Mouse (Mus musculus): ENCODE measurements around the gene Prdm10. TPM values are rescaled to one million over a fixed set of nuclear protein-coding genes. Genes with fewer than 3 reads are reported as not detected.

The Prdm10 gene
- polyA plus RNA-seq, 1 experiment, result 1.9 TPM

DNA sequence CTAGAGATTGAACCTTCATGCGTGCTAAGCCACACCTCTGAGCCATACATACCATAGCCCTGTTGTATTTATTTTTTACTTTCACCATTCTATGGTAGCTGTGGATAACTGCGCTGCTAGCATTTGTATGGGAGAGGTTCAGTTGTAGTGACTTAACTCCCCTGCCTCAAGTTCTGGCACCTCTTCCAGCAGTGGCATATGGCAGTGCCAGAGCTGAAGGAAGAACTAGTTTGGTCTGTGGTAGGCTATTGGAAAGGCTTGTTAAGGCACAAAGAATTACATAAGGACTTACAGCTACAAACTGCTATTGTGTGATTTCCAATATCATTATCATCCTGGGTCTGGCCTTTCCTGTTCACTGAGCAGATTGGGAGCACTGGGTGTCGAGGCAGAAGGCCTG is 16.0 kb downstream of the Prdm10 start:
- Histone ChIP-seq H3K4me3 (no peak overlapping the region), H3K36me3 (ENCODE audit: control insufficient read depth, insufficient read depth) (no peaks in the 10 kb centered on the region), H3K4me2 (ENCODE audit: low read depth) (no peak overlapping the region), H3K79me2 (ENCODE audit: control insufficient read depth, insufficient read depth) (no peaks in the 10 kb centered on the region), H3K27me3 (ENCODE audit: control insufficient read depth, insufficient read depth, insufficient read length) (no peaks in the 10 kb centered on the region), H3ac (ENCODE audit: control insufficient read depth, insufficient read length) (no peak overlapping the region)
- TF ChIP-seq USF1 (IDR thresholded peaks at IDR 0.05; ENCODE audit: low read depth) (no peak), TCF3 (IDR thresholded peaks at IDR 0.05; ENCODE audit: insufficient read length, low read depth) (no peak), POLR2AphosphoS2 (IDR thresholded peaks at IDR 0.05; ENCODE audit: insufficient read length, low read depth) (no peak), CEBPB (IDR thresholded peaks at IDR 0.05; ENCODE audit: insufficient read depth, poor library complexity, severe bottlenecking) (no peak), E2F4 (IDR thresholded peaks at IDR 0.05; ENCODE audit: insufficient read depth) (no peak), MAX (IDR thresholded peaks at IDR 0.05; ENCODE audit: low read depth) (no peak), MYOG (IDR thresholded peaks at IDR 0.05; ENCODE audit: control insufficient read depth in 1 of 3, insufficient read depth in 1 of 3, insufficient read length in 2 of 3, low read depth in 2 of 3) (no peak), REST (IDR thresholded peaks at IDR 0.05; ENCODE audit: insufficient read depth, insufficient read length) (no peak), SRF (IDR thresholded peaks at IDR 0.05; ENCODE audit: control insufficient read depth, insufficient read length, low read depth) (no peak), TCF12 (IDR thresholded peaks at IDR 0.05; ENCODE audit: insufficient read depth, poor library complexity, severe bottlenecking) (no peak), POLR2A (IDR thresholded peaks at IDR 0.05; ENCODE audit: insufficient read length, low read depth) (no peak), MYOD1 (IDR thresholded peaks at IDR 0.05; ENCODE audit: control insufficient read depth in 1 of 3, insufficient read length in 2 of 3, low read depth in 2 of 3) (no peak)

DNA sequence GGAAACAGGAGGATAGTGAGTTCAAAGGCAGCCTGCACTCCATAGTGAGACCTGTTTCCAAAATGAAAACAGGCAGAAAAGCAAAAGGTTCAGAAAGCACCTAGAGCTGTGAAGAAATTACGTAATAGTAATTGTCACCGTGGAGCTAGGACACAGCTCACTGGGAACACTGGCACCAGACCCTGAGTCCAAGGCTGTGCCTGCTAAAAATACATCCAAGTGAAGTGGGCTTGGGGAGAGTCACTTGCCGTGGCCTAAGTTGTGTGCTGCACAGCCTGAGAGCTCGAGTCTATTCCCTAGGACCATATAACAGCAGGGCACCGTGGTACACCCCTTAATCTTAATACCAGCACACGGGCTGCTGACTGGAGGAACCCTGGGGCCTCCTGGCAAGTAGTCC is 18.4 kb downstream of the Prdm10 start:
- no peaks in the 10 kb centered on the region for H3K36me3 ChIP-seq (ENCODE audit: control insufficient read depth, insufficient read depth)
- no peak overlapping the region for H3K4me3 ChIP-seq
- no peak overlapping the region for H3ac ChIP-seq (ENCODE audit: control insufficient read depth, insufficient read length)
- no peaks in the 10 kb centered on the region for H3K79me2 ChIP-seq (ENCODE audit: control insufficient read depth, insufficient read depth)
- H3K27me3 ChIP-seq (ENCODE audit: control insufficient read depth, insufficient read depth, insufficient read length), result no peaks in the 10 kb centered on the region
- TF ChIP-seq MYOG (IDR thresholded peaks at IDR 0.05; ENCODE audit: control insufficient read depth in 1 of 3, insufficient read depth in 1 of 3, insufficient read length in 2 of 3, low read depth in 2 of 3), result no peak
- no peak for TF ChIP-seq TCF3 (IDR thresholded peaks at IDR 0.05; ENCODE audit: insufficient read length, low read depth)
- no peak for TF ChIP-seq MAX (IDR thresholded peaks at IDR 0.05; ENCODE audit: low read depth)
- TF ChIP-seq TCF12 (IDR thresholded peaks at IDR 0.05; ENCODE audit: insufficient read depth, poor library complexity, severe bottlenecking), result no peak
- no peak for TF ChIP-seq POLR2A (IDR thresholded peaks at IDR 0.05; ENCODE audit: insufficient read length, low read depth)
- no peak for TF ChIP-seq REST (IDR thresholded peaks at IDR 0.05; ENCODE audit: insufficient read depth, insufficient read length)
- no peak for TF ChIP-seq MYOD1 (IDR thresholded peaks at IDR 0.05; ENCODE audit: control insufficient read depth in 1 of 3, insufficient read length in 2 of 3, low read depth in 2 of 3)
- TF ChIP-seq SRF (IDR thresholded peaks at IDR 0.05; ENCODE audit: control insufficient read depth, insufficient read length, low read depth), result no peak
- TF ChIP-seq POLR2AphosphoS2 (IDR thresholded peaks at IDR 0.05; ENCODE audit: insufficient read length, low read depth), result no peak
- no peak for TF ChIP-seq CEBPB (IDR thresholded peaks at IDR 0.05; ENCODE audit: insufficient read depth, poor library complexity, severe bottlenecking)
- TF ChIP-seq E2F4 (IDR thresholded peaks at IDR 0.05; ENCODE audit: insufficient read depth), result no peak
- TF ChIP-seq USF1 (IDR thresholded peaks at IDR 0.05; ENCODE audit: low read depth), result no peak
- no peak overlapping the region for H3K4me2 ChIP-seq (ENCODE audit: low read depth)

DNA sequence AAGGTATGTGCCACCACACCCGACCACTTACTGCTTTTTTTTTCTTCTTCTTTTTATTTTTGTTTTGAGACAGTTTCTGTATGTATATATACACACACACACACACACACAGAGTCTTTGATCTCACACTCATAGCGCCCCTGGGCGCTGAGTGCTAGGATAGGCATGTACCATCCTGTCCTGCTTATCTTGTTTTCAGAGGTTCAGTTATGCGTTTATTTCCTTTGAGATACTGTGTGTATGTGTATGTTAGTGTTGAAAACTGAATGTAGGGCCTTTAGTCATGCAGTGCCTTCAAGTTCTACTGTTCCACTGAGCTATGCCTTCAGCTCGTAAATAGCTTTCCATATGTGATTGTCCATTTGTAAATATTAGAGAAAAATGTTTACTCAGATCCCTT is 20.2 kb downstream of the Prdm10 start:
- Histone ChIP-seq H3K4me3 (no peak overlapping the region), H3K4me2 (ENCODE audit: low read depth) (no peak overlapping the region), H3K36me3 (ENCODE audit: control insufficient read depth, insufficient read depth) (no peaks in the 10 kb centered on the region), H3K79me2 (ENCODE audit: control insufficient read depth, insufficient read depth) (no peaks in the 10 kb centered on the region), H3ac (ENCODE audit: control insufficient read depth, insufficient read length) (no peak overlapping the region), H3K27me3 (ENCODE audit: control insufficient read depth, insufficient read depth, insufficient read length) (no peaks in the 10 kb centered on the region)
- TF ChIP-seq POLR2AphosphoS2 (IDR thresholded peaks at IDR 0.05; ENCODE audit: insufficient read length, low read depth) (no peak), USF1 (IDR thresholded peaks at IDR 0.05; ENCODE audit: low read depth) (no peak), TCF3 (IDR thresholded peaks at IDR 0.05; ENCODE audit: insufficient read length, low read depth) (no peak), POLR2A (IDR thresholded peaks at IDR 0.05; ENCODE audit: insufficient read length, low read depth) (no peak), SRF (IDR thresholded peaks at IDR 0.05; ENCODE audit: control insufficient read depth, insufficient read length, low read depth) (no peak), REST (IDR thresholded peaks at IDR 0.05; ENCODE audit: insufficient read depth, insufficient read length) (no peak), CEBPB (IDR thresholded peaks at IDR 0.05; ENCODE audit: insufficient read depth, poor library complexity, severe bottlenecking) (no peak), E2F4 (IDR thresholded peaks at IDR 0.05; ENCODE audit: insufficient read depth) (no peak), MAX (IDR thresholded peaks at IDR 0.05; ENCODE audit: low read depth) (no peak), MYOG (IDR thresholded peaks at IDR 0.05; ENCODE audit: control insufficient read depth in 1 of 3, insufficient read depth in 1 of 3, insufficient read length in 2 of 3, low read depth in 2 of 3) (no peak), TCF12 (IDR thresholded peaks at IDR 0.05; ENCODE audit: insufficient read depth, poor library complexity, severe bottlenecking) (no peak), MYOD1 (IDR thresholded peaks at IDR 0.05; ENCODE audit: control insufficient read depth in 1 of 3, insufficient read length in 2 of 3, low read depth in 2 of 3) (no peak)

DNA sequence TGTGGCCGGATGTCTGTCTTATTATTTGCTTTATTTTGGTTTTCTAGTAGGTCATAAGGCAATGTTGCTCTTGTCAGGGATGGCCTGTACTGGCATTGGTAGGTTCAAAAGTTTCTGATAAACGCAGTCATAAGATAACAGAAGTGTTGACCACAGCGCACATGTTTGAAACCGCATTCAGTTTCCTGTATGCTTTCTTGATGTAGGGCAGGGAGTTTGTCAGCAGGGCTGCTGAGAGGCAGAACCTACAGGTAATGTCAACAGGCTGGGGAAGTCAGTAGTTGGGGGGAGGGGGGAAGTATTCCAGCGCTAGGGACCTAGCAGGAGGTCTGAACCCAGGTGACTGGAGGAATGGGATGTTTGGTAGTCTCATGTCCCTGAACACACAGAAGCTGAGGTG is 20.8 kb downstream of the Prdm10 start:
- H3K4me3 ChIP-seq, result no peak overlapping the region
- no peaks in the 10 kb centered on the region for H3K79me2 ChIP-seq (ENCODE audit: control insufficient read depth, insufficient read depth)
- TF ChIP-seq USF1 (IDR thresholded peaks at IDR 0.05; ENCODE audit: low read depth), result no peak
- no peak for TF ChIP-seq E2F4 (IDR thresholded peaks at IDR 0.05; ENCODE audit: insufficient read depth)
- no peak for TF ChIP-seq POLR2AphosphoS2 (IDR thresholded peaks at IDR 0.05; ENCODE audit: insufficient read length, low read depth)
- no peak for TF ChIP-seq TCF3 (IDR thresholded peaks at IDR 0.05; ENCODE audit: insufficient read length, low read depth)
- no peaks in the 10 kb centered on the region for H3K36me3 ChIP-seq (ENCODE audit: control insufficient read depth, insufficient read depth)
- H3K4me2 ChIP-seq (ENCODE audit: low read depth), result no peak overlapping the region
- H3ac ChIP-seq (ENCODE audit: control insufficient read depth, insufficient read length), result no peak overlapping the region
- H3K27me3 ChIP-seq (ENCODE audit: control insufficient read depth, insufficient read depth, insufficient read length), result no peaks in the 10 kb centered on the region

Measured in myocyte (in vitro differentiated cells).